Mouse (Mus musculus): ENCODE results near the gene Srrm1. TPM values are rescaled to one million over a fixed set of nuclear protein-coding genes. Genes with fewer than 3 reads are reported as not detected.

The Srrm1 gene
- polyA plus RNA-seq, 1 experiment from 2014 or later: 179 TPM

GRCm38 (mm10) chr4:135301166-135301565 is 52.0 kb downstream of the Srrm1 start:
- no peaks in the 10 kb centered on the region for H3K27me3 ChIP-seq (ENCODE audit: control insufficient read depth, insufficient read depth, low read length)
- no peak overlapping the region for H3K4me2 ChIP-seq (ENCODE audit: low read length)
- DNase-seq (no peak), ATAC-seq (ENCODE audit: low FRiP score, low TSS enrichment) (no peak)
- H3K4me3 ChIP-seq (replicated peaks; ENCODE audit: low read depth, low read length): no peak overlapping the region
- H3K9me3 ChIP-seq (ENCODE audit: control insufficient read depth, low read length): no peaks in the 10 kb centered on the region
- H3K27ac ChIP-seq (replicated peaks; ENCODE audit: low read depth, low read length): no peak overlapping the region
- H3K9ac ChIP-seq (replicated peaks; ENCODE audit: low read length): no peak overlapping the region
- H3K36me3 ChIP-seq (ENCODE audit: control insufficient read depth, insufficient read depth, low read length): no peaks in the 10 kb centered on the region
- 85% methylated on average over 3 of the region's 3 CpGs for WGBS
- H3K4me1 ChIP-seq (ENCODE audit: control insufficient read depth, insufficient read depth, low read length): no peaks in the 10 kb centered on the region

- WGBS: 91% methylated on average over 26 of the region's 26 CpGs
- no peaks in the 10 kb centered on the region for H3K36me3 ChIP-seq (ENCODE audit: control insufficient read depth, insufficient read depth, low read length)
- no peak overlapping the region for H3K4me3 ChIP-seq (replicated peaks; ENCODE audit: low read depth, low read length)
- no peak for ATAC-seq (ENCODE audit: low FRiP score, low TSS enrichment)
- H3K9me3 ChIP-seq (ENCODE audit: control insufficient read depth, low read length): no peaks in the 10 kb centered on the region
- no peak for DNase-seq
- H3K27me3 ChIP-seq (ENCODE audit: control insufficient read depth, insufficient read depth, low read length): no peaks in the 10 kb centered on the region
- no peak overlapping the region for H3K9ac ChIP-seq (replicated peaks; ENCODE audit: low read length)
- H3K4me2 ChIP-seq (ENCODE audit: low read length): no peak overlapping the region
- H3K4me1 ChIP-seq (ENCODE audit: control insufficient read depth, insufficient read depth, low read length): no peaks in the 10 kb centered on the region
- no peak overlapping the region for H3K27ac ChIP-seq (replicated peaks; ENCODE audit: low read depth, low read length)
Measured at GRCm38 (mm10) chr4:135300248-135301041, 52.7 kb downstream of the Srrm1 start.

- H3K36me3 ChIP-seq (ENCODE audit: control insufficient read depth, insufficient read depth, low read length): no peaks in the 10 kb centered on the region
- no peak overlapping the region for H3K9ac ChIP-seq (replicated peaks; ENCODE audit: low read length)
- no peak overlapping the region for H3K4me3 ChIP-seq (replicated peaks; ENCODE audit: low read depth, low read length)
- no peak for DNase-seq
- H3K9me3 ChIP-seq (ENCODE audit: control insufficient read depth, low read length): no peaks in the 10 kb centered on the region
- 91% methylated on average over 10 of the region's 10 CpGs for WGBS
- H3K27me3 ChIP-seq (ENCODE audit: control insufficient read depth, insufficient read depth, low read length): no peaks in the 10 kb centered on the region
- no peak overlapping the region for H3K4me2 ChIP-seq (ENCODE audit: low read length)
- no peak for ATAC-seq (ENCODE audit: low FRiP score, low TSS enrichment)
- H3K27ac ChIP-seq (replicated peaks; ENCODE audit: low read depth, low read length): no peak overlapping the region
- no peaks in the 10 kb centered on the region for H3K4me1 ChIP-seq (ENCODE audit: control insufficient read depth, insufficient read depth, low read length)
Measured at GRCm38 (mm10) chr4:135298680-135299079, 54.4 kb downstream of the Srrm1 start.

- DNase-seq: peak; percentile 68
- Histone ChIP-seq H3K4me2 (ENCODE audit: low read length) (no peak overlapping the region), H3K27ac (replicated peaks; ENCODE audit: low read depth, low read length) (no peak overlapping the region)
Measured at GRCm38 (mm10) chr4:135297931-135298546, 55.1 kb downstream of the Srrm1 start.

DNA sequence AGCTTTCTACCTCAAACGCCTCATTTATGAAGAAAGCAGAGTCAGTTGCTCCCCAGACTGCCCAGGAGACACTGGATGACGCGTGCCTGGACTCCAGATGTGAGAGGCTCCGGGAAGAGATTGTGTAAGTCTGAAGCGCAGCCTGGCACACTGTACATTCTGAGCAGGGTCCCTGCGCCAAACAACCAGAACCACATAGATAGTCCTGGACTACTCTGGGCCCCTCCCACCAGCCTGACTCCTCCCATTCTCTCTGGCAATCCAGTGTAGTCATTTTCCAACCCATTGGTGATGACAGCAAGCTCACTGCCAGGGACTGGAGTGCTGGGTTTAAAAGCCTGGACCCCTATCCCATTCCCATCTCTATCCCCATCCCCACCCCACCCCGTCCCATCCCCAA is 56.0 kb downstream of the Srrm1 start:
- 84% methylated on average over 7 of the region's 7 CpGs for WGBS
- H3K36me3 ChIP-seq (ENCODE audit: control insufficient read depth, insufficient read depth, low read length): no peaks in the 10 kb centered on the region
- ATAC-seq (ENCODE audit: low FRiP score, low TSS enrichment): no peak

More at GRCm38 (mm10) chr4:135297931-135298546, 55.1 kb downstream of the Srrm1 start:
- Histone ChIP-seq H3K36me3 (ENCODE audit: control insufficient read depth, insufficient read depth, low read length) (no peaks in the 10 kb centered on the region), H3K4me3 (replicated peaks; ENCODE audit: low read depth, low read length) (no peak overlapping the region), H3K9ac (replicated peaks; ENCODE audit: low read length) (no peak overlapping the region), H3K27me3 (ENCODE audit: control insufficient read depth, insufficient read depth, low read length) (no peaks in the 10 kb centered on the region), H3K4me1 (ENCODE audit: control insufficient read depth, insufficient read depth, low read length) (no peaks in the 10 kb centered on the region), H3K9me3 (ENCODE audit: control insufficient read depth, low read length) (no peaks in the 10 kb centered on the region)
- 60% methylated on average over 15 of the region's 15 CpGs for WGBS
- ATAC-seq (ENCODE audit: low FRiP score, low TSS enrichment): 0 out of 2 replicates have a peak, but pooled peaks have one; percentile 31

DNA sequence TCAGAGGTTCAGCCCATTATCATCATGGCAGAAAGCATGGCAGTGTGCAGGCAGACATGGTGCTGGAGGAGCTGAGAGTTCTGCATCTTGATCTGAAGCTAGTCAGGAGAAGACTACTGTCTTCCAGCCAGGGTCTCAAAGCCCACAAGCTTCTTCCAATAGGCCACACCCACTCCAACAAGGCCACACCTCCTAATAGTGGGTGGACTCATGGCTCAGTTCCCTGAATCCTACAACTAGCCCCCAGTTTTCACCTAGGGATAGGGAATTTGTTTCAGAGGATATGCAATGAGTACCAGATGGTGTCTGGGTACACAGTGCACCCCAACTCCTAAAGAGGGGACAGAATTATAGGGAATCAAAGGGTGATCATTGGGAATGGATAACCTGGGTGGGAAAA is 56.6 kb downstream of the Srrm1 start:
- ATAC-seq (ENCODE audit: low FRiP score, low TSS enrichment) (no peak), DNase-seq (no peak)
- Histone ChIP-seq H3K9me3 (ENCODE audit: control insufficient read depth, low read length) (no peaks in the 10 kb centered on the region), H3K9ac (replicated peaks; ENCODE audit: low read length) (no peak overlapping the region), H3K27me3 (ENCODE audit: control insufficient read depth, insufficient read depth, low read length) (no peaks in the 10 kb centered on the region), H3K4me3 (replicated peaks; ENCODE audit: low read depth, low read length) (no peak overlapping the region), H3K4me2 (ENCODE audit: low read length) (no peak overlapping the region), H3K4me1 (ENCODE audit: control insufficient read depth, insufficient read depth, low read length) (no peaks in the 10 kb centered on the region), H3K36me3 (ENCODE audit: control insufficient read depth, insufficient read depth, low read length) (no peaks in the 10 kb centered on the region), H3K27ac (replicated peaks; ENCODE audit: low read depth, low read length) (no peak overlapping the region)

More for the DNA sequence above, 56.0 kb downstream of the Srrm1 start:
- no peaks in the 10 kb centered on the region for H3K27me3 ChIP-seq (ENCODE audit: control insufficient read depth, insufficient read depth, low read length)
- no peaks in the 10 kb centered on the region for H3K4me1 ChIP-seq (ENCODE audit: control insufficient read depth, insufficient read depth, low read length)
- no peak overlapping the region for H3K27ac ChIP-seq (replicated peaks; ENCODE audit: low read depth, low read length)
- no peak overlapping the region for H3K4me3 ChIP-seq (replicated peaks; ENCODE audit: low read depth, low read length)
- no peak overlapping the region for H3K4me2 ChIP-seq (ENCODE audit: low read length)
- no peak overlapping the region for H3K9ac ChIP-seq (replicated peaks; ENCODE audit: low read length)
- no peaks in the 10 kb centered on the region for H3K9me3 ChIP-seq (ENCODE audit: control insufficient read depth, low read length)
- no peak for DNase-seq

- H3K4me2 ChIP-seq (ENCODE audit: low read length): no peak overlapping the region
- H3K9ac ChIP-seq (replicated peaks; ENCODE audit: low read length): no peak overlapping the region
- H3K36me3 ChIP-seq (ENCODE audit: control insufficient read depth, insufficient read depth, low read length): no peaks in the 10 kb centered on the region
- H3K27ac ChIP-seq (replicated peaks; ENCODE audit: low read depth, low read length): no peak overlapping the region
- no peaks in the 10 kb centered on the region for H3K4me1 ChIP-seq (ENCODE audit: control insufficient read depth, insufficient read depth, low read length)
- no peaks in the 10 kb centered on the region for H3K9me3 ChIP-seq (ENCODE audit: control insufficient read depth, low read length)
- WGBS: 92% methylated on average over 3 of the region's 3 CpGs
- no peaks in the 10 kb centered on the region for H3K27me3 ChIP-seq (ENCODE audit: control insufficient read depth, insufficient read depth, low read length)
- H3K4me3 ChIP-seq (replicated peaks; ENCODE audit: low read depth, low read length): no peak overlapping the region
- DNase-seq (no peak), ATAC-seq (ENCODE audit: low FRiP score, low TSS enrichment) (no peak)
Measured at GRCm38 (mm10) chr4:135293813-135294212, 59.3 kb downstream of the Srrm1 start.

GRCm38 (mm10) chr4:135292477-135293089 is 60.5 kb downstream of the Srrm1 start:
- DNase-seq: no peak
- no peak overlapping the region for H3K4me3 ChIP-seq (replicated peaks; ENCODE audit: low read depth, low read length)
- no peak overlapping the region for H3K27ac ChIP-seq (replicated peaks; ENCODE audit: low read depth, low read length)
- ATAC-seq (ENCODE audit: low FRiP score, low TSS enrichment): no peak
- H3K4me2 ChIP-seq (ENCODE audit: low read length): no peak overlapping the region
- H3K4me1 ChIP-seq (ENCODE audit: control insufficient read depth, insufficient read depth, low read length): no peaks in the 10 kb centered on the region
- H3K9me3 ChIP-seq (ENCODE audit: control insufficient read depth, low read length): no peaks in the 10 kb centered on the region
- H3K9ac ChIP-seq (replicated peaks; ENCODE audit: low read length): no peak overlapping the region
- H3K27me3 ChIP-seq (ENCODE audit: control insufficient read depth, insufficient read depth, low read length): no peaks in the 10 kb centered on the region
- H3K36me3 ChIP-seq (ENCODE audit: control insufficient read depth, insufficient read depth, low read length): no peaks in the 10 kb centered on the region
- WGBS: 14% methylated on average over 12 of the region's 12 CpGs
